Mouse (Mus musculus) CH12.LX (cell line): ENCODE measurements at regions not wholly inside any gene's neighbourhood (a gene's known extent, or its start where the extent isn't known, plus 50 kb on each side); places are given as distances from the start of the nearest gene placed in this dataset.

Experiments used
- DNase-seq: peaks from one replicate; pipeline ENCODE4 v3.0.0-alpha.2; 2013; ENCODE audit errors: extremely low read depth
- H3K27ac ChIP-seq: 2 replicates; pipeline ENCODE4 v1.5.1; 2012; ENCODE audit warnings: low read depth, mild to moderate bottlenecking, control low read depth, moderate library complexity; ENCODE audit not compliant: insufficient read depth
- H3K27me3 ChIP-seq: replicated peaks from 2 replicates; pipeline ENCODE3; 2012; ENCODE audit warnings: inconsistent platforms
- H3K36me3 ChIP-seq, 2 experiments: replicated peaks in 1 of 2; 2 replicates each; pipeline versions ENCODE3 to v1.6.1; 2012; ENCODE audit warnings: inconsistent platforms in 1 of 2, low read length in 1 of 2, mild to moderate bottlenecking in 1 of 2, mixed read lengths in 1 of 2, moderate library complexity in 1 of 2; ENCODE audit not compliant: control insufficient read depth in 1 of 2, insufficient read depth in 1 of 2
- H3K4me1 ChIP-seq, 2 experiments: 2 replicates each; pipeline ENCODE4 v1.6.1; 2012; ENCODE audit warnings: inconsistent platforms in 1 of 2, moderate library complexity in 1 of 2; ENCODE audit not compliant: insufficient read depth in 2 of 2, control insufficient read depth in 1 of 2
- H3K4me2 ChIP-seq: 2 replicates; pipeline ENCODE4 v1.6.1; 2012; ENCODE audit warnings: low read depth, mild to moderate bottlenecking, control low read depth; ENCODE audit not compliant: poor library complexity, insufficient read depth, severe bottlenecking
- H3K4me3 ChIP-seq, 3 experiments: fragments of 150-350 bp in 1 of 3; sonication (generic) in 1 of 3; replicated peaks in 1 of 3; 2 replicates each; pipeline versions ENCODE3 to v1.5.1; 2011 to 2012; ENCODE audit warnings: low read depth in 2 of 3, low read length in 2 of 3, mild to moderate bottlenecking in 2 of 3, moderate library complexity in 2 of 3, control low read depth in 1 of 3, improper control_type of control experiment in 1 of 3, inconsistent platforms in 1 of 3, mixed read lengths in 1 of 3; ENCODE audit not compliant: poor library complexity in 1 of 3
- H3K79me2 ChIP-seq: replicated peaks from 2 replicates; pipeline ENCODE4 v1.6.1; 2012; ENCODE audit warnings: mild to moderate bottlenecking, moderate library complexity; ENCODE audit not compliant: control insufficient read depth, poor library complexity, insufficient read depth, severe bottlenecking; ENCODE audit errors: extremely low read depth
- H3K9ac ChIP-seq: 2 replicates; pipeline ENCODE4 v1.6.1; 2012; ENCODE audit warnings: low read depth, mild to moderate bottlenecking, control low read depth, moderate library complexity; ENCODE audit not compliant: insufficient read depth
- H3K9me3 ChIP-seq: replicated peaks from 2 replicates; pipeline ENCODE3; 2012; ENCODE audit warnings: low read length, inconsistent platforms, mixed read lengths
- BHLHE40 ChIP-seq: IDR thresholded peaks from 2 replicates; pipeline ENCODE4 v1.6.1; 2011; ENCODE audit warnings: mild to moderate bottlenecking, low read depth, low read length, improper control_type of control experiment
- CHD2 ChIP-seq: IDR thresholded peaks from 2 replicates; pipeline ENCODE4 v1.6.1; 2011; ENCODE audit warnings: low read length, improper control_type of control experiment
- CTCF ChIP-seq, 2 experiments: IDR thresholded peaks in 1 of 2; conservative IDR thresholded peaks in 1 of 2; 2 replicates each; pipeline ENCODE4 v1.5.1; 2011 to 2012; ENCODE audit warnings: low read depth in 2 of 2, low read length in 2 of 2, improper control_type of control experiment in 1 of 2, inconsistent platforms in 1 of 2, mild to moderate bottlenecking in 1 of 2, moderate library complexity in 1 of 2
- ETS1 ChIP-seq: conservative IDR thresholded peaks from 2 replicates; pipeline ENCODE4 v1.6.1; 2012; ENCODE audit warnings: low read depth, mild to moderate bottlenecking, inconsistent platforms, low read length, improper control_type of control experiment, moderate library complexity
- GABPA ChIP-seq: IDR thresholded peaks from 2 replicates; pipeline ENCODE4 v1.6.1; 2012; ENCODE audit warnings: low read depth, low read length, improper control_type of control experiment, inconsistent platforms; ENCODE audit not compliant: insufficient replicate concordance
- JUN ChIP-seq: IDR thresholded peaks from 2 replicates; pipeline ENCODE4 v1.6.1; 2011; ENCODE audit warnings: low read depth, mild to moderate bottlenecking, low read length, improper control_type of control experiment, moderate library complexity; ENCODE audit not compliant: insufficient read depth
- JUND ChIP-seq: conservative IDR thresholded peaks from 2 replicates; pipeline ENCODE4 v1.6.1; 2011; ENCODE audit warnings: low read depth, low read length, improper control_type of control experiment
- MAFK ChIP-seq: IDR thresholded peaks from 2 replicates; pipeline ENCODE4 v1.6.1; 2011; ENCODE audit warnings: low read length, improper control_type of control experiment; ENCODE audit not compliant: insufficient replicate concordance
- MAZ ChIP-seq: IDR thresholded peaks from 2 replicates; pipeline ENCODE4 v1.6.1; 2012; ENCODE audit warnings: low read depth, mild to moderate bottlenecking, inconsistent platforms, low read length, improper control_type of control experiment, moderate library complexity
- MEF2A ChIP-seq: IDR thresholded peaks from 2 replicates; pipeline ENCODE4 v1.6.1; 2014; ENCODE audit warnings: low read depth, mild to moderate bottlenecking, inconsistent platforms, low read length, improper control_type of control experiment, borderline replicate concordance
- MXI1 ChIP-seq: IDR thresholded peaks from 2 replicates; pipeline ENCODE4 v1.6.1; 2011; ENCODE audit warnings: mild to moderate bottlenecking, low read depth, low read length, improper control_type of control experiment
- MYC ChIP-seq: IDR thresholded peaks from 2 replicates; pipeline ENCODE4 v1.6.1; 2011; ENCODE audit warnings: low read depth, mild to moderate bottlenecking, improper control_type of control experiment, low read length
- NELFE ChIP-seq: IDR thresholded peaks from 2 replicates; pipeline ENCODE4 v1.6.1; 2011; ENCODE audit warnings: low read depth, low read length, improper control_type of control experiment
- NRF1 ChIP-seq: IDR thresholded peaks from 2 replicates; pipeline ENCODE4 v1.6.1; 2014; ENCODE audit warnings: low read depth, mild to moderate bottlenecking, inconsistent platforms, low read length, improper control_type of control experiment, moderate library complexity
- SMC3 ChIP-seq: IDR thresholded peaks from 2 replicates; pipeline ENCODE4 v1.6.1; 2011; ENCODE audit warnings: low read depth, low read length, improper control_type of control experiment
- USF1 ChIP-seq: IDR thresholded peaks from 2 replicates; pipeline ENCODE4 v1.6.1; 2014; ENCODE audit warnings: low read depth, mild to moderate bottlenecking, inconsistent platforms, low read length, improper control_type of control experiment
- USF2 ChIP-seq: conservative IDR thresholded peaks from 2 replicates; pipeline ENCODE4 v1.6.1; 2011; ENCODE audit warnings: low read depth, low read length, improper control_type of control experiment
- ZC3H11A ChIP-seq: IDR thresholded peaks from 2 replicates; pipeline ENCODE4 v1.6.1; 2012; ENCODE audit warnings: low read depth, mild to moderate bottlenecking, inconsistent platforms, low read length, improper control_type of control experiment
- ZMIZ1 ChIP-seq: IDR thresholded peaks from 2 replicates; pipeline ENCODE4 v1.6.1; 2012; ENCODE audit warnings: low read depth, mild to moderate bottlenecking, inconsistent platforms, low read length, improper control_type of control experiment
- ZNF384 ChIP-seq: IDR thresholded peaks from 2 replicates; pipeline ENCODE4 v1.6.1; 2012; ENCODE audit warnings: low read depth, low read length, improper control_type of control experiment, inconsistent platforms
- dilution Hi-C: fragments of 300-500 bp; cut with MboI; formaldehyde crosslinking; loops from 2 replicates; pipeline ENCODE4 v1.14.3; 2020; ENCODE audit warnings: low sequenced_read_pairs; ENCODE audit not compliant: extremely low pct_unique_long_range_greater_than_20kb, extremely low pct_ligation_motif_present
- in situ Hi-C: fragments of 300-500 bp; cut with MboI; formaldehyde crosslinking; loops from 3 replicates; pipeline ENCODE4 v1.14.3; 2019; ENCODE audit warnings: low sequenced_read_pairs, low pct_ligation_motif_present, low pct_unique_long_range_greater_than_20kb, mixed read lengths

- dilution Hi-C loops, result no loop called here
These were observed 60.6 kb upstream of the Kras start for GRCm38 (mm10) chr6:145310601-145311000.

GRCm38 (mm10) chr6:145309025-145309424 lies 59.0 kb upstream of the Kras start:
- no peak for TF ChIP-seq NRF1
- TF ChIP-seq ETS1, result no peak
- TF ChIP-seq, all 38 proteins: peak for 0
- H3K36me3 ChIP-seq, result no peaks in the 10 kb centered on the region
- dilution Hi-C loops, result no loop called here

More at GRCm38 (mm10) chr6:145310601-145311000, 60.6 kb upstream of the Kras start:
- no peaks in the 10 kb centered on the region for H3K27me3 ChIP-seq
- no peak overlapping the region for H3K27ac ChIP-seq
- TF ChIP-seq ETS1 (no peak), ZC3H11A (no peak), MYC (no peak), CHD2 (no peak), SMC3 (no peak), MAZ (no peak), GABPA (no peak), CTCF (conservative IDR thresholded peaks at IDR 0.05 in 1 of 2, IDR thresholded peaks at IDR 0.05 in 1 of 2; ENCODE audit: low read depth in 2 of 2, low read length in 2 of 2) (no peak)
- TF ChIP-seq, all 38 proteins: peak for 0
- no peak overlapping the region for H3K4me2 ChIP-seq
- peaks cover 11% of the 10 kb centered on the region for H3K9me3 ChIP-seq
- no peak overlapping the region for H3K4me3 ChIP-seq
- peaks cover 10 to 17% of the 10 kb centered on the region in 2 experiments for H3K4me1 ChIP-seq
- no peak for DNase-seq
- no peak overlapping the region for H3K9ac ChIP-seq
- in situ Hi-C loops, result no loop called here
- H3K79me2 ChIP-seq, result no peaks in the 10 kb centered on the region
- H3K36me3 ChIP-seq, result no peaks in the 10 kb centered on the region

GRCm38 (mm10) chr6:145307237-145307636 lies 57.2 kb upstream of the Kras start:
- DNase-seq, result peak; percentile 62
- H3K27ac ChIP-seq, result no peak overlapping the region
- no peak overlapping the region for H3K9ac ChIP-seq
- peak overlapping the region; percentile 81 for H3K4me2 ChIP-seq
- no peaks in the 10 kb centered on the region for H3K27me3 ChIP-seq
- no peaks in the 10 kb centered on the region for H3K79me2 ChIP-seq
- H3K36me3 ChIP-seq, result no peaks in the 10 kb centered on the region
- H3K9me3 ChIP-seq, result peaks cover 9% of the 10 kb centered on the region
- TF ChIP-seq ZNF384, result no peak
- no peak for TF ChIP-seq NELFE
- TF ChIP-seq JUN, result no peak
- peak; percentile 73; the same call in 1 of the 2 replicates for TF ChIP-seq MEF2A
- no peak for TF ChIP-seq MXI1
- no peak for TF ChIP-seq MAFK
- no peak for TF ChIP-seq MYC
- TF ChIP-seq JUND, result no peak
- no peak for TF ChIP-seq ZC3H11A
- peak; percentile 65 for TF ChIP-seq BHLHE40
- TF ChIP-seq USF2, result peak; percentile 57
- no peak for TF ChIP-seq CHD2
- peak; percentile 52 for TF ChIP-seq USF1
- no peak for TF ChIP-seq ZMIZ1
- in situ Hi-C loops, result no loop called here
- no peak overlapping the region for H3K4me3 ChIP-seq
- dilution Hi-C loops, result no loop called here
- H3K4me1 ChIP-seq, result peaks cover 12 to 22% of the 10 kb centered on the region in 2 experiments

More at GRCm38 (mm10) chr6:145309025-145309424, 59.0 kb upstream of the Kras start:
- Histone ChIP-seq H3K4me1 (peaks cover 12 to 18% of the 10 kb centered on the region in 2 experiments), H3K9ac (no peak overlapping the region), H3K27ac (no peak overlapping the region), H3K4me2 (no peak overlapping the region), H3K27me3 (no peaks in the 10 kb centered on the region), H3K79me2 (no peaks in the 10 kb centered on the region), H3K4me3 (no peak overlapping the region), H3K9me3 (peaks cover 9% of the 10 kb centered on the region)
- DNase-seq, result no peak
- in situ Hi-C loops, result no loop called here
